Mouse (Mus musculus) G1E (cell line): ENCODE measurements around the gene Cdan1. TPM values are rescaled to one million over a fixed set of nuclear protein-coding genes. Genes with fewer than 3 reads are reported as not detected.

Experiments used
- ATAC-seq: 2 replicates; pipeline ENCODE4 v1.8.0; 2016; ENCODE audit warnings: mild to moderate bottlenecking; ENCODE audit not compliant: insufficient number of reproducible peaks, poor library complexity, low FRiP score, severe bottlenecking; ENCODE audit errors: extremely low read depth
- DNase-seq: peaks from one replicate; pipeline ENCODE4 v3.0.0; 2012; ENCODE audit warnings: low spot score
- H3K27me3 ChIP-seq: 2 replicates; pipeline ENCODE4 v1.6.1; 2012; ENCODE audit warnings: mild to moderate bottlenecking, low read length, inconsistent platforms; ENCODE audit not compliant: insufficient read depth
- H3K36me3 ChIP-seq: replicated peaks from 2 replicates; pipeline ENCODE3; 2012; ENCODE audit warnings: mild to moderate bottlenecking, inconsistent platforms
- H3K4me1 ChIP-seq: 2 replicates; pipeline ENCODE4 v1.6.1; 2012; ENCODE audit warnings: low read depth, low read length, inconsistent platforms, mixed read lengths; ENCODE audit not compliant: insufficient read depth
- H3K4me3 ChIP-seq: 2 replicates; pipeline ENCODE4 v1.5.1; 2012; ENCODE audit warnings: low read depth, mild to moderate bottlenecking, inconsistent platforms, low read length, moderate library complexity, mixed read lengths
- H3K9me3 ChIP-seq: replicated peaks from 2 replicates; pipeline ENCODE4 v1.6.1; 2012; ENCODE audit warnings: inconsistent platforms
- CTCF ChIP-seq: IDR thresholded peaks from 2 replicates; pipeline ENCODE4 v1.5.1; 2012; ENCODE audit warnings: low read depth, low read length, inconsistent platforms, mixed read lengths
- GATA1 ChIP-seq: IDR thresholded peaks from 2 replicates; pipeline ENCODE4 v1.6.1; 2012; ENCODE audit warnings: borderline replicate concordance, low read length, inconsistent platforms, mixed read lengths
- GATA2 ChIP-seq: IDR thresholded peaks from 2 replicates; pipeline ENCODE4 v1.6.1; 2012; ENCODE audit warnings: low read depth, low read length, inconsistent platforms, borderline replicate concordance
- POLR2AphosphoS5 ChIP-seq: IDR thresholded peaks from 2 replicates; pipeline ENCODE4 v1.6.1; 2012; ENCODE audit warnings: low read depth, low read length, inconsistent platforms; ENCODE audit not compliant: insufficient replicate concordance
- TAL1 ChIP-seq: conservative IDR thresholded peaks from 2 replicates; pipeline ENCODE4 v1.6.1; 2012; ENCODE audit warnings: low read depth, low read length, inconsistent platforms, mixed read lengths
- polyA plus RNA-seq: library from polyadenylated mRNA; stranded (reverse); fragments of >175 nt; gene quantifications from 2 replicates; pipeline ENCODE4 v1.2.3, GENCODE M21; 2012
- total RNA-seq, 2 experiments: library from RNA; stranded (forward) in 1 of 2; stranded (reverse) in 1 of 2; fragments of 200-1000 nt in 1 of 2; fragments of >200 nt in 1 of 2; fragmentation: Nextera tagmentation in 1 of 2; gene quantifications; 2 replicates each; pipeline ENCODE4 v1.2.3; 2014 to 2017

Cdan1 gene
- total RNA-seq (2014; fragmentation: Nextera tagmentation), result 26.2 and 33.2 TPM in 2 replicates
- 18.4 and 19.9 TPM in 2 replicates for total RNA-seq (2017)
- 63.1 and 92.7 TPM in 2 replicates for polyA plus RNA-seq

- ATAC-seq, result no peak
- DNase-seq, result peak; percentile 27
- Histone ChIP-seq H3K4me3 (peak within 1 kb of the TSS; percentile 94), H3K27me3 (no peaks in the 10 kb centered on the region), H3K36me3 (no peaks in the 10 kb centered on the region), H3K4me1 (peaks cover 40% of the 10 kb centered on the region), H3K9me3 (no peaks in the 10 kb centered on the region)
- TF ChIP-seq TAL1 (no peak), POLR2AphosphoS5 (no peak), GATA2 (no peak), GATA1 (no peak), CTCF (no peak)
Measured at GRCm38 (mm10) chr2:120849449-120850423, at the start of gene Cdan1. Gene Cdan1, minus strand, starts transcription at chr2:120850128.

- ATAC-seq (no peak), DNase-seq (no peak)
- Histone ChIP-seq H3K36me3 (peaks cover 81% of the 10 kb centered on the region), H3K4me1 (no peaks in the 10 kb centered on the region), H3K9me3 (no peaks in the 10 kb centered on the region), H3K4me3 (no peak overlapping the region), H3K27me3 (no peaks in the 10 kb centered on the region)
- no peak for TF ChIP-seq GATA1
- no peak for TF ChIP-seq GATA2
- TF ChIP-seq CTCF, result no peak
- TF ChIP-seq POLR2AphosphoS5, result no peak
- TF ChIP-seq TAL1, result no peak
Measured at GRCm38 (mm10) chr2:120896361-120896760, 46.4 kb upstream of the Cdan1 start.

GRCm38 (mm10) chr2:120887601-120888000 is 37.7 kb upstream of the Cdan1 start:
- peaks cover 2% of the 10 kb centered on the region; the same call in 1 of the 2 replicates for H3K4me1 ChIP-seq
- DNase-seq, result no peak
- H3K9me3 ChIP-seq, result no peaks in the 10 kb centered on the region
- no peaks in the 10 kb centered on the region for H3K27me3 ChIP-seq
- no peak for TF ChIP-seq CTCF
- TF ChIP-seq TAL1, result no peak
- no peak for TF ChIP-seq POLR2AphosphoS5
- ATAC-seq, result no peak
- no peak overlapping the region for H3K4me3 ChIP-seq
- peaks cover 67% of the 10 kb centered on the region for H3K36me3 ChIP-seq

- no peak for DNase-seq
- Histone ChIP-seq H3K4me3 (no peak overlapping the region), H3K4me1 (no peaks in the 10 kb centered on the region), H3K9me3 (no peaks in the 10 kb centered on the region), H3K36me3 (peaks cover 77% of the 10 kb centered on the region), H3K27me3 (no peaks in the 10 kb centered on the region)
- ATAC-seq, result no peak
- TF ChIP-seq CTCF, result no peak
- no peak for TF ChIP-seq GATA1
Measured at GRCm38 (mm10) chr2:120873192-120873591, 23.3 kb upstream of the Cdan1 start.

- no peak for DNase-seq
- no peaks in the 10 kb centered on the region for H3K9me3 ChIP-seq
- no peaks in the 10 kb centered on the region for H3K4me1 ChIP-seq
- TF ChIP-seq GATA2, result no peak
- no peak for TF ChIP-seq GATA1
- TF ChIP-seq POLR2AphosphoS5, result no peak
- TF ChIP-seq TAL1, result no peak
- no peak for ATAC-seq
- H3K36me3 ChIP-seq, result peaks cover 75% of the 10 kb centered on the region
- H3K27me3 ChIP-seq, result no peaks in the 10 kb centered on the region
- no peak overlapping the region for H3K4me3 ChIP-seq
Measured at GRCm38 (mm10) chr2:120871447-120872336, 21.8 kb upstream of the Cdan1 start.

- Histone ChIP-seq H3K36me3 (peaks cover 79% of the 10 kb centered on the region), H3K4me1 (no peaks in the 10 kb centered on the region), H3K4me3 (no peak overlapping the region), H3K9me3 (no peaks in the 10 kb centered on the region), H3K27me3 (no peaks in the 10 kb centered on the region)
- TF ChIP-seq CTCF (no peak), TAL1 (no peak)
- DNase-seq, result no peak
- ATAC-seq, result no peak
Measured at GRCm38 (mm10) chr2:120867336-120867735, 17.4 kb upstream of the Cdan1 start.
